Mouse (Mus musculus) kidney, adult 9 months (tissue): ENCODE data around the gene Ms4a10.

Experiments used
- DNase-seq: peaks from one replicate; pipeline ENCODE4 v3.0.0; 2022

The Ms4a10 gene

GRCm38 (mm10) chr19:10914870-10915269 is 59.6 kb downstream of the Ms4a10 start:
- no peak for DNase-seq

DNA sequence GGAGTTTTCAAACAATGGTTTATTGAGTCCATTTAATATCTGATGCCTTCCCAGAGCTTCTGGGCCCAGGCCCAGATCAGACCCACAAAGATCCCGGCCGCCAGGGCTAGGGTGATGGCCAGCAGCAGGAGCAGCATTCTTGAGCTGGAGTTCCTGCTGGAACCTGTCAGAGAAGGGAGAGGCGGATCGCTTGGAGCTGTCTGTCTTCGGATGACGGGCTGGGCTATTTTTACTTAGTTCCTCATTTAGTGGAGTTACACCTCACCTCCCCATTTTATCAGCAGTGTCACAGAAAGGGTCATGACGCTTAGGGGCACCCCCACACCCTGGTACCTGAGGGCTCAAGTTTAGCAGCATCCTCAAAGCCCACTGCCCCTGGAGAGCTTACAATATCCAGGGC is 60.2 kb downstream of the Ms4a10 start:
- DNase-seq: no peak
